Mouse (Mus musculus): ENCODE results near the gene Dnajc25.

Gene Dnajc25

GRCm38 (mm10) chr4:58994762-58995161, at the start of gene Dnajc25:
TSS of gene Dnajc25 (plus strand) at chr4:58995062.
- DNase-seq (ENCODE audit: low spot score), result no peak

GRCm38 (mm10) chr4:58948391-58948790, 46.5 kb upstream of the Dnajc25 start:
- no peak for DNase-seq (ENCODE audit: low spot score)

- no peak for DNase-seq (ENCODE audit: low spot score)
Measured at GRCm38 (mm10) chr4:58952630-58953029, 42.2 kb upstream of the Dnajc25 start.

GRCm38 (mm10) chr4:58961719-58962118, 33.1 kb upstream of the Dnajc25 start:
- DNase-seq (ENCODE audit: low spot score), result no peak

- no peak for DNase-seq (ENCODE audit: low spot score)
Measured at GRCm38 (mm10) chr4:58963271-58963670, 31.6 kb upstream of the Dnajc25 start.

- DNase-seq (ENCODE audit: low spot score), result no peak
Measured at GRCm38 (mm10) chr4:58965136-58965535, 29.7 kb upstream of the Dnajc25 start.

- no peak for DNase-seq (ENCODE audit: low spot score)
Measured at GRCm38 (mm10) chr4:58970678-58971077, 24.2 kb upstream of the Dnajc25 start.

GRCm38 (mm10) chr4:58975711-58976110, 19.2 kb upstream of the Dnajc25 start:
- no peak for DNase-seq (ENCODE audit: low spot score)

GRCm38 (mm10) chr4:58981421-58981820, 13.4 kb upstream of the Dnajc25 start:
- DNase-seq (ENCODE audit: low spot score), result no peak

GRCm38 (mm10) chr4:58982806-58983205, 12.1 kb upstream of the Dnajc25 start:
- DNase-seq (ENCODE audit: low spot score), result no peak

- peak; percentile 55 for DNase-seq (ENCODE audit: low spot score)
Measured at GRCm38 (mm10) chr4:58985157-58985648, 9.7 kb upstream of the Dnajc25 start.

- DNase-seq (ENCODE audit: low spot score), result peak; percentile 67
Measured at GRCm38 (mm10) chr4:58986540-58987190, 8.2 kb upstream of the Dnajc25 start, which contains the start of gene Ptgr1. TSS of gene Ptgr1 (minus strand) at chr4:58987119.

GRCm38 (mm10) chr4:58989303-58989898, 5.5 kb upstream of the Dnajc25 start:
- no peak for DNase-seq (ENCODE audit: low spot score)

- no peak for DNase-seq (ENCODE audit: low spot score)
Measured at GRCm38 (mm10) chr4:58990609-58991434, 4.0 kb upstream of the Dnajc25 start.

- DNase-seq (ENCODE audit: low spot score), result no peak
Measured at GRCm38 (mm10) chr4:58992195-58992594, 2.7 kb upstream of the Dnajc25 start.

GRCm38 (mm10) chr4:58995251-58995693, 410 bp downstream of the Dnajc25 start:
- DNase-seq (ENCODE audit: low spot score), result no peak

- no peak for DNase-seq (ENCODE audit: low spot score)
Measured at GRCm38 (mm10) chr4:58997081-58997480, 2.2 kb downstream of the Dnajc25 start.

- DNase-seq (ENCODE audit: low spot score), result no peak
Measured at GRCm38 (mm10) chr4:58998688-58999087, 3.8 kb downstream of the Dnajc25 start.

- peak; percentile 55 for DNase-seq (ENCODE audit: low spot score)
Measured at GRCm38 (mm10) chr4:58999686-59000085, 4.8 kb downstream of the Dnajc25 start.

GRCm38 (mm10) chr4:59000614-59001013, 5.8 kb downstream of the Dnajc25 start:
- DNase-seq (ENCODE audit: low spot score), result no peak

- peak; percentile 67 for DNase-seq (ENCODE audit: low spot score)
Measured at GRCm38 (mm10) chr4:59002948-59003805, 8.3 kb downstream of the Dnajc25 start, which contains the start of gene Gm20503. TSS of gene Gm20503 (plus strand) at chr4:59003210.

- DNase-seq (ENCODE audit: low spot score), result no peak
Measured at GRCm38 (mm10) chr4:59003806-59004200, 8.9 kb downstream of the Dnajc25 start.

Data from layer of hippocampus, adult 9-10 months (tissue).